Mouse (Mus musculus): ENCODE data around the gene Neu1. TPM values are rescaled to one million over a fixed set of nuclear protein-coding genes. Genes with fewer than 3 reads are reported as not detected.
A peak's percentile ranks its signal among the peaks of the same experiment; 100 is the strongest.
"Not testable (repeated sequence)": the region's sequence is repeated elsewhere in the genome, so short reads cannot be mapped to it uniquely, and the experiment has no call there.

Gene Neu1
- total RNA-seq, 2 experiments from 2014 or later: 37.6 to 41.2 TPM

DNA sequence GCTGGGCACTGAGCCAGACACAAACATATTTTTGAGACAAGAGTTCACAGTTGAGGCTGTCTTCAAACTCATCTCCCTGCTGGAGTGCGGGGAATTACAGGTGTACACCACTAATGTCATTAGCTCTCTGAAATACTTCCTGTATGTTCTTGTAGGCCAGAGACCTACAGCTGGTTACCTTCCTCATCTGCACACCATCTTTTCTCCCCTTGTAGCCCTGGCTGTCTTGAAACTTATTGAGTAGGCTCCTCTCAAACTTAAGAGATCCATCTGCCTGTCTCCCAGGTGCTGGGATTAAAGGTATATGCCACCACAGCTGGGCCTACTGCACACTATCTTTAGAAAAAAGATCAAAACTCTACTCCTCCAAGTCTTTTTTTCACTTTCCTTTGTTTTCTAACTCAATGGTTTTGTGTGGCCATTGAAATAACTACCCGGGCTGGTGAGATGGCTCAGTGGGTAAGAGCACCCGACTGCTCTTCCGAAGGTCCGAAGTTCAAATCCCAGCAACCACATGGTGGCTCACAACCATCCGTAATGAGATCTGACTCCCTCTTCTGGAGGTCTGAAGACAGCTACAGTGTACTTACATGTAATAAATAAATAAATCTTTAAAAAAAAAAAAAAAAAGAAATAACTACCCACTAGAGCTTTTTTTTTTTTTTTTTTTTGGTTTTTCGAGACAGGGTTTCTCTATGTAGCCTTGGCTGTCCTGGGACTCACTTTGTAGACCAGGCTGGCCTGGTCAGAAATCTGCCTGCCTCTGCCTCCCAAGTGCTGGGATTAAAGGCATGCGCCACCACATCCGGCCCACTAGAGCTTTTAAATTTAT is 17.9 kb downstream of the Neu1 start:
- not testable (repeated sequence) for DNase-seq

- no peak for DNase-seq
Measured at GRCm38 (mm10) chr17:34949553-34949969, 18.5 kb downstream of the Neu1 start.

DNA sequence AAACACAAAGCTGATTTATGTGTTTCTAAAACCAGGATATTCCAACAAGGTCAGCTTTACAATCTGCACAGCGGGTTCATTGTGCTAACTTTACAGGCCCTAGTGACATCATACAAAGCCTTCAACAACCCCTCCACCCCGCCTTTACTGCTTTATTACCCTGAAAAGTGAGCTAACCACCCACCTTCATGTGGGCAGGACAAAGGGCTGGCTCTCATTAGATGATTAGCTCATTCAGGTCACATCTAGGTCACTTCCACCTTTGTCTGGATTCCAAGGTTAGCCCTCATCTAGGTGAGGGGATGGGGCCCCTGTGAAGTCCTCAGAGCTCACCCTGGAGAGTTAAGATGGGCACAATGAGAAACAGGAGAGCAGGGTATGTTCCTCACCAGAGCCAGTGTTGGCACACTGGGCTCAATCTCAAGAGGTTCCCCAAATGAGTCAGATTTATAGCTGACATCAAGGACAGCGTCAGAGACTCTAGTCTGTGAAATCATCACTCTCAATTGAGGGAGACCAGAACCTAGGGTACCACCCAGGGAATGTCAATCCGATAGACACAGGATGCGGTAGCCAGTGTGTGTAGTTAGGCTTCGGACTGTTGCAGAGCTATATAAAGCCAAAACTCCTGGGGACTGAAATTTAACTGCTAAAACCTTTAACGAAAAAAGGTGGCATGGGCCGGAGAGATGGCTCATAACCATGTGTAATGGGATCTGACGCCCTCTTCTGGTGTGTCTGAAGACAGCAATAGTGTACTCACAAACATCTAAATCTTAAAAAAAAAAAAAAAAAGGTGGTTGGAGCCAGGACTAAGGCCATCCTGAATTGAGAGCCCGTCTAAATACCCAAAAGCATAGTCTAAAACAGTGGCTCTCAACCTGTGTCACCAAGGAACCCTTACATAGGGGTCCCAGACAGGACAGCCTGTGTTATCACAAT is 19.7 kb downstream of the Neu1 start:
- no peak for DNase-seq

DNA sequence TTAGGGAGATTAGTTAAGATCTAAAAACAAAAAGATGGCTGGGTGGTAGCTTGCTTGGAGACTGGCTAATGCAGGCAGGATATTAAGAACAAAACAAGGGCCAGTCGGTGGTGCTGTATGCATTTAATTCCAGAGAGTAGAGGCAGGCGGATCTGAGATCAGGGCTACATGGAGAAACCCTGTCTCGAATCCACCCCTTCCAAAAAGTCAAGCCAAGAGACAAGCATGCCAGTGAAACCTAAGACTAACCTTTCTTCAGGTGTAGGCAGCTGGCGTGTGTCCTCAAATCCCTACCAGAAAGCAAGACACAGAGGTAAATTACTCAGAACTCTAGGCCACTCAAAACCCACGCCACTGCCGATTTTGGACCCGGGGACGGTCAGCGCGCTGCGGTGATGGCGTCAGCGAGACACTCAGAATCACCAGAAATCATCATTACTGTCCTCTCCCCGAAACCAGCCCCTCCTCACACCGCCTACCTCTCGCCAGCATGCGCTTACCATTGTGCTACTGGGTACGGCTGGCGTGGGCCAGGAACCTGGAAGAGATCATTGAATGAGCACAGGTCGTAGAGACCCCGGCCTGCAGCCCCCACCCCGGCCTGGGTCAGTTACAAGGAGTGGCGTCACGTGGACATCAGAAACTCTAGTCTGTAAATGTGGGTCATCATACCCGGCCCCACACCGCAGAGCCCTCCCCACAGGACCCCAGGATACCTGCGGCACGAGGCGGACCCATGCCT is 20.8 kb downstream of the Neu1 start:
- DNase-seq: no peak

DNA sequence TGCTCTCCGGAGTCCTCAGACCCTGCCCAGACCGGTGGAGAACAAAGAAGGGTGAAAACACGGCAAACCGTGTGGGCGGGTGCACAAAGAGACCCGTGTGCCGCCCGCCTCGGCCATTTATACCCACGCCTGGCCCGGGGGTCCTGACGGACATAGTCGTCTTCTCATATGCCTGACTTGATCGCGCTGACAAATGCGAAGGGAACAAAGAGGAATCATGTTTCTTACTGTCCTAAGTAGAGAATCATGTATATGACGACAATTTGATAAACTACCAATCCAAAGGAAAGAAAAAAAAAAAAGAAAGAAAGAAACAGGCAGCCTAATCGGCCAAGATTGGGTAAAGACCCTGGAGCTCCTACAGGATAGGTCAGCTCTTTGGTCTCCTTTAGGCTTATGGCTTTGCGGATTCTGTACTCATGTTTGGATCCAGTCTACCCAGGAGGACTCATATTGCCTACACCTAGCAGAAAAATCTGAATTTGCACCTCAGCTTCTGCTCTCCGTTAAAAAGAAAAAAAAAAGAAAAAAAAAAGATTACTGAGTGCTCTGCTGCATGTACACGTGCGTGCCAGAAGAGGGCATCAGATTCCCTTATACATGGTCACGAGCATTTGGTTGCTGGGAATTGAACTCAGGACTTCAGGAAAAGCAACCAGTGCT is 21.5 kb downstream of the Neu1 start:
- DNase-seq: peak; percentile 74 to 76

DNA sequence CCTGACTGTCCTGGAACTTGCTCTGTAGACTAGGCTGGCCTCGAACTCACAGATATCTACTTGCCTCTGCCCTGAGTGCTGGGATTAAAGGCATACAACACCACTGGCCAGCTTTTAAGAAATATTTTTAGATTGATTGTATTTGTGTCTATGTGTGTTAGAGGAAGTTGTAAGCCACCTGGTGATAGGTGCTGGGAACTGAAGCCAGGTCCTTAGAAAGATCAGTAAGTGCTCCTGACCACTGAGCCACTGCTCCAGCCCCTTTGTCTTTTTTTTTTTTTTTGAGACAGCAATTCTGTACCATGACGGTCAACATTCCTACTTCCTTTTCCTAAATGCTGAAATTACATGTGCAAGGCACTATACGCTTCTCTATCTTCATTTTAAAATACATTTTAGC is 22.2 kb downstream of the Neu1 start:
- no peak for DNase-seq

- no peak for DNase-seq
Measured at GRCm38 (mm10) chr17:34953904-34954303, 22.9 kb downstream of the Neu1 start.

GRCm38 (mm10) chr17:34954831-34955230 is 23.8 kb downstream of the Neu1 start:
- DNase-seq: no peak

GRCm38 (mm10) chr17:34955884-34956283 is 24.8 kb downstream of the Neu1 start:
- no peak for DNase-seq

DNA sequence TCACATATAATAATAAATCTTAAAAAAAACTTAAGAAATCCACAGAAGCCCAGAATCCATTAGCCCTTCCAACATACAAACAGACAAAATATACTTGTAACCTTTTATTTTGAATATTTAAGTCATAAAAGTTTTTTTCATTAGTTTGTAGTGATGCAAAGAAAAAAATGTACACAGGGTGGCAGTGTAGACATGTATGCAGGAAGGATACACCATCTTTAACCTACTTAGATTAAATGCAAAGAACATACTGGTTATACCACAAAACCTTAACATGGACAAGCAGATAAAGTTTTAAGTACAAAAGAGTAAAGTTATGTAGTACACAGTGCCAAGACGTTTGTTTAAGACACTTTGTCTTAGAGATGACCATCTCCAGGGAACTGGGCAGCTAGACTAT is 25.3 kb downstream of the Neu1 start:
- DNase-seq: no peak

DNA sequence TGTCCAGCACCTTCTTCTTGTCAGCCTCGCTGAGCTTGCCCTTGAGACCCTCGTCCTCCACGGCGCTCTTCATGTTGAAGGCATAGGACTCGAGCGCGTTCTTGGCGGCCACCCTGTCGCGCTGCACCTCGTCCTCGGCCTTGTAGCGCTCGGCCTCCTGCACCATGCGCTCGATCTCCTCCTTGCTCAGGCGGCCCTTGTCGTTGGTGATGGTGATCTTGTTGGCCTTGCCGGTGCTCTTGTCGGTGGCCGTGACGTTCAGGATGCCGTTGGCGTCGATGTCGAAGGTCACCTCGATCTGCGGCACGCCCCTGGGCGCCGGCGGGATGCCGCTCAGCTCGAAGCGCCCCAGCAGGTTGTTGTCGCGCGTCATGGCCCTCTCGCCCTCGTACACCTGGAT is 26.2 kb downstream of the Neu1 start:
- DNase-seq: not testable (repeated sequence)

GRCm38 (mm10) chr17:34957966-34958365 is 26.9 kb downstream of the Neu1 start:
- not testable (repeated sequence) for DNase-seq

DNA sequence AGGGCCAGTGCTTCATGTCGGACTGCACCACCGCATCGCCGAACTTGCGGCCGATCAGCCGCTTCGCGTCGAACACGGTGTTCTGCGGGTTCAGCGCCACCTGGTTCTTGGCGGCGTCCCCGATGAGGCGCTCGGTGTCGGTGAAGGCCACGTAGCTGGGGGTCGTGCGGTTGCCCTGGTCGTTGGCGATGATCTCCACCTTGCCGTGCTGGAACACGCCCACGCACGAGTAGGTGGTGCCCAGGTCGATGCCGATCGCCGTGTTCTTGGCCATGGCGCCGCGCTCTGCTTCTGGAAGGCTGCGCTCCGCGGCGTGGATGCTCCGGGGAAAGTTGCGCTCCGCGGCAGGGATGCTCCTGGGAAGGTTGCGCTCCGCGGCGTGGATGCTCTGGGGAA is 27.7 kb downstream of the Neu1 start:
- not testable (repeated sequence) for DNase-seq

DNA sequence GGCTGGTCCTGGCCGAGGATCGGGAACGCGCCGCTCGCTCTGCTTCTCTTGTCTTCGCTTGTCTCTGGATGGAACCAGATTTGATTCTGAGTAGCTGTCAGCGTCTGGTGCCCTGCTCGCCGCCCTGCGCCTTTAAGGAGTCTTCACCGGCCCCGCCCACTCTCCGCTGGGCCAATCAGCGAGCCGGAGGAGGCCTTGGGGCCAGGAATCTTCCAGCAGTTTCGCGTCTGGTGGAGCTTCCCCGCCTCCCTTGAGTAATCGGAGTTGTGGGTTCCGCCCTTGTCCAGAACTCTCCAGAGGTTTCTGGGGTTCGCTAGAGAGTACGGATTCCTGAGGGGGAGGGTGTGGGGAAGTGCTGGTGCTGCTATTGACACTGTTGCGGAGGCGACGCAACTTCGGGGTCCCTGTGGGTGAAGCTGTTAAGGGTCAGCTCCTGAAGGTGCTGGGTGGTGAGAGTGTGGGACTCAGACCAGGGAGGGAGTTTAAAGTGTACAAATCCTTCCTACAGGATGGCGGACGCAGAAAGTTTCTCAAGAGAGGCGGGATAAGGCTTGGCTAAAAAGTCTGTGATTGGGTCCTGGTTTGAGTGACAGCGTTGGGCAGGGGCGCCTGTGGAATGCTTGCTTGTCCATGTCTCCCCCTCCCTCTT is 28.2 kb downstream of the Neu1 start, which contains the start of gene Hspa1b:
TSS of gene Hspa1b (minus strand) at position 109 of the 649 bp plus-strand sequence.
- peak; percentile 83 to 85 for DNase-seq

GRCm38 (mm10) chr17:34959881-34960515 is 28.9 kb downstream of the Neu1 start:
- DNase-seq: no peak

DNA sequence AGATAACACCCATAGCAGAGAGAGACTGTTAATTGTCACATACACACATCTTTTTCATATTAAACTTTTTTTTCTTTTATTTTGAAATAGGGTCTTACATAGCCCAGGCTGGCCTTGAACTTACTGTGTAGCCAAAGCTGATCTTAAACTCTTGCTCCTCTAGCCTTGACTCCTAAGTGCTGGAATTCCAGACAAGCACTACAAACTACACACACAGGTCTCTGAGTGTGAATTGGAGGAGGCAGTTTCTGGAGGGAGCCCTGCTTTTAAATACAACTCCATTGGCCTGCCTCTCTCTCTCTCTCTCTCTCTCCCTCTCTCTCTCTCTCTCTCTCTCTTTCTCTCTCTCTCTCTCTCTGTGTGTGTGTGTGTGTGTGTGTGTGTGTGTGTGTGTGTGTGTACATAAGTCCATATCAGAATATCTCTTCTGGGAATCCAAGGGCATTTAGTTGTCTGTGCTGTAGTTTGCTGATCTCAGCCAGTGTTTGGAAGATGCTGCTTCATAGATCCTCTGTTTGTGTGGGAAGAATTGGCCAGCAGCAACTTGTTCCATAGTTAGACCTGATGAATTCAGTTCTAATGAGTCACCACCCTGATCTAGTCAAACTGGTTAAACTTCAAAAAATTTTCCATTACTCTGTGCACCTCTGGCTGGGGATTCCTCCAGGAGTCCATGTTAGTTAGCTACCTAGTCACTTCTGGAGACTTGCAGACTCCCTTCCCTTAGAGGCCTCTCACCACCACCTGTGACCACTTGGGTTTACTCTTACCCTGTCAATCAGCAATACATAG is 29.8 kb downstream of the Neu1 start:
- no peak for DNase-seq

- DNase-seq: no peak
Measured at GRCm38 (mm10) chr17:34962125-34962524, 31.1 kb downstream of the Neu1 start.

- no peak for DNase-seq
Measured at GRCm38 (mm10) chr17:34962841-34963240, 31.8 kb downstream of the Neu1 start.

DNA sequence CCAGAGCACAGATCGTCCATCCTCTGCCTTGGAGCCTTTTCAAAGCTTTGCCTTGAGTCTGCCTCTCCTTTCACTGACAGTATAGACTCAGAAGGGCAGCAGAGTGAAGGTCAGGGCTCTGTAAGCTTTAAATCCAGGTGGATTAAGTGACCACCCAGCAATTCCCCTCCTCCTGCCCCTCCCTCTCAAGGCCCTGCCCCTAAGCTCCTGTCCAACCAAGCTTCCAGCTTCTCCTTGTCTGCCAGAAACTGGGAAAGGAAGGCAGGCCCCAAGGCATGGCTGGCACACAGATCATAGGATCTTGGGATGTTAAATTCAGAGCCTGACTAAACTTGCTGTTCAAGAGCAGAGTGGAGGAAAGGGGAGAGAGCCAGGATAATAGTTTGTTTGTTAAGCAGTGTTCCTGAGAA is 33.6 kb downstream of the Neu1 start:
- DNase-seq: no peak

- no peak for DNase-seq
Measured at GRCm38 (mm10) chr17:34965627-34966026, 34.6 kb downstream of the Neu1 start.

Data from layer of hippocampus, postnatal 36 days (tissue).